Mouse (Mus musculus): Measurements from ENCODE around the gene Btbd35f9. TPM values are rescaled to one million over a fixed set of nuclear protein-coding genes. Genes with fewer than 3 reads are reported as not detected.
"Not testable (repeated sequence)": the region's sequence is repeated elsewhere in the genome, so short reads cannot be mapped to it uniquely, and the experiment has no call there.

Gene Btbd35f9
- not detected for total RNA-seq (2021)

GRCm38 (mm10) chrX:34161399-34161798 is at the start of gene Btbd35f9:
Gene Btbd35f9 (minus strand): TSS chrX:34161499.
- DNase-seq: not testable (repeated sequence)

Other genes with a start within 250 kb of the Btbd35f9 start
- not detected for gene Btbd35f6, start 205.0 kb downstream of the Btbd35f9 start, total RNA-seq (2021)
- gene Gm21870, start 174.7 kb downstream of the Btbd35f9 start, total RNA-seq (2021): not detected
- not detected for gene Spin2g, start 77.2 kb upstream of the Btbd35f9 start, total RNA-seq (2021)